Mouse (Mus musculus) brain, adult 2 months (tissue): ENCODE data around the gene Nav1.
A peak's percentile ranks its signal among the peaks of the same experiment; 100 is the strongest.
"Not testable (repeated sequence)": the region's sequence is repeated elsewhere in the genome, so short reads cannot be mapped to it uniquely, and the experiment has no call there.

Source experiments
- DNase-seq: peaks from one replicate; pipeline ENCODE4 v3.0.0; 2011; ENCODE audit warnings: low read depth, low spot score

Gene Nav1

GRCm38 (mm10) chr1:135485179-135485578 is 121.9 kb downstream of the Nav1 start:
- no peak for DNase-seq

DNA sequence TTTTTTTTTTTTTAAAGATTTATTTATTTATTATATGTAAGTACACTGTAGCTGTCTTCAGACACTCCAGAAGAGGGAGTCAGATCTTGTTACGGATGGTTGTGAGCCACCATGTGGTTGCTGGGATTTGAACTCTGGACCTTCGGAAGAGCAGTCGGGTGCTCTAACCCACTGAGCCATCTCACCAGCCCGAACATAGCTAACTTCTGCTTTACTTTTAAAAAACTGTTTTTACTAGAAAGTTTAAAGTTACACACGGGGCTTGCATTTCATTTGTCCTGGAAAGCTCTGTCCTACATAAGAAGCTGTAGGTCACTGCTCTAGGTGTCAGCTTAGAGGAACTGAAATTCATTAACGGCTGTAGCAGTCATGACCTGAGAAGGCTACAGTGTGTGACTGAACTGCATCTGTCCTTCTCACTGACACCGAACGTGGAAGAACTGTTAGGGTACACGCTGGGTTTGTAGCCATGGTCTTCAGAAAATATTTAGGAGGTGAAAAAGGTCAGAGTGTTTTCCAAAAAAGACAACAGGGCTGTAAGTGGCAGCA is 122.5 kb downstream of the Nav1 start:
- not testable (repeated sequence) for DNase-seq

GRCm38 (mm10) chr1:135483971-135484370 is 123.1 kb downstream of the Nav1 start:
- DNase-seq = no peak

DNA sequence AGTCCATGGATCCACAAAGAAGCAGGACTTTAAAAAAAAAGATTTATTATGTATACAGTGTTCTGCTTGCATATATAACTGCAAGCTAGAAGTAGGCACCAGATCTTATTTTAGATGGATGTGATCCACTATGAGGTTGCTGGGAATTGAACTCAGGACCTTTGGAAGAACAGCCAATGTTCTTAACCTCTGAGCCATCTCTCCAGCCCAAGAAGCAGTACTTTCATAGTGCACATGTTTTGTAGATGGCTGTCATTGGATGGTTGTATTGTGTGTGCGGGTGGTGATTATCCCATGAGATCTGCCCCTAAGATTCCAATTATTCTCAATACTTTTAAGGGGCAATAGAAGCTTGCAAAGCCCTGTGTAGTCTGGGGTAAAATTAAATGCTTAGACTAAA is 124.4 kb downstream of the Nav1 start:
- no peak for DNase-seq

DNA sequence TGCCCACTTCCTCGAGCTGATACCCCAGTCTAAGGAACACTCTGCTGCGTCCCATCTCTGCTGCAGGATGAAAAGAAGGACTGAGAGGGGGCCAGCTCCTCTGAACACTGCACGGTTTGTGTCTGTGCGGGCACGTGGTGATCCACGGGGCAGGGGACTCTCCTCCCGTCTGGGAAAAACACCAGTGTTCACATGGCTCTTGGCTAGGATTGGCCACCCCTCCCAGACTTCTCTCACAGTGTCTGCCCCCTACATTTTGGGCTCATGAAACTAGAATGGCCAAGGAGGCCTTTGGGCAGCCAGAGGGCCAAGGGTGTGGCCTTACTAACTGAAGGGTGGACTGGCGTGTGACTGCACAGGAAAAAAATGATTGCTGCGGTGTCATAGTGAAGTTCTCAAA is 125.4 kb downstream of the Nav1 start:
- peak; percentile 63 for DNase-seq

GRCm38 (mm10) chr1:135480815-135481214 is 126.3 kb downstream of the Nav1 start:
- no peak for DNase-seq

DNA sequence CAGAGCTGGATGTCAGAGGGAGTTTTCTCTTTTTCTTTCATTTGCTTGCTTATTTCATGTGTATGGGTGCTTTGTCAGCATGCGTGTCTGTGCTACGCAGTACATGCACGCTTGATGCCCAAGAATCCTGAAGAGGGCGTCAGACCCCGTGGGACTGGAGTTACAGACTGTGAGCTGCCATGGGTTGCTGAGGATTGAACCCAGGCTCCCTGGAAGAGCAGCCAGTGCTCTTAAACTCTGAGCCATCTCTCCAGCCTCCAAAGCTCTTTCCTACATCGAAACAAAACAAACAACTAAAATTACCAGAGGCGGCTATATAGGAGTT is 131.6 kb downstream of the Nav1 start:
- DNase-seq = no peak

DNA sequence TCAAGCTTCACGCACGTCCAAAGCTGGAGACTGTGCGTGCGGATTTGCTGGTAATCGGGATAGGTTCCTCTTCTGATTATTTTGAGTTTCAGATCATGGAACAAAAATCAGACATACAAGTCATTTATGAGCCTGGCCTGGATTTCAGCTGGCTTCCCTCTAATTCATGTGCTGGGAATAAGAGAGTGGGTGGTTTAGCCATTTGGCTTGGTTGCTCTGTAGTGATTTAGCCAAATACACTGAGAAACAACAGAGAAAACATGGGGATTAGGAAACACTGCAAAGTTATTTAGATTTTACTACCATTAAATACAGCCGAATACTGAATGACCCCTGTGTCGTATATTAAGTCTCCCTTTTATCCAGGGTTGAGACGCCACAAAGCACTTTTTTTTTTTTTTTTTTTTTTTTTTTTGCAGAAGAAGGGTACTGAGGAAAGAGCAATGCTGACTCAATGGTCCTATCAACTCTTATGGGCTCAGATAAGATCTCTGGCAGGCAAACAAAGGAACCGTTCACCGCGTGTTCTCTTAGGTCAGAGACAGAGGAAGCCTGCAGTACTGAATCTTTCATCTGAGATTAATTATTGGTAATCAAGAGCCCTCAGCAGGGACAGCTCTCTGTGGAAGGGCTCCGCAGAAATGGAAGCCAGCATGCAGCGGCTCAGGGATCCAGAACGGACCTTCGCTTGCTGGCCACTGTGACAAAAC is 132.1 kb downstream of the Nav1 start:
- DNase-seq = no peak

DNA sequence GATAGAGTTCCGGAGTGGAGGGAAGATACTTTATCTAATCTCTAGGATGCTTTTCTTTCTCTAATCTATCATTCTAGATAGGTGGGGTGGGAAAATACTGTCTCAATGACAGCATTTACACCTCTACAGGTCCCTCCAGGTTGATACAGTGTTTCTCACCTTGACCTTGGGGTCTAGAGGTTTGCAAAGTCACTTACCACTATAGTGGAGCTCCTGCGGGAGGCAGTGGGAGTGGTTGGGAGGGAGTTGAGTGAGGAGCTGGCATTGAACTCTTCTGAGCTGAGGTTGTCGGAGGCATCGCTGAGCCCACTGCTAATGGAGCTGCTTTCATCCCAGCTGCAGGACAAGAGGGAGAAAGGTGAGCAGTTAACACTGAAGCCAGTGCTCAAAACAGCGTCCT is 134.6 kb downstream of the Nav1 start:
- DNase-seq = no peak

DNA sequence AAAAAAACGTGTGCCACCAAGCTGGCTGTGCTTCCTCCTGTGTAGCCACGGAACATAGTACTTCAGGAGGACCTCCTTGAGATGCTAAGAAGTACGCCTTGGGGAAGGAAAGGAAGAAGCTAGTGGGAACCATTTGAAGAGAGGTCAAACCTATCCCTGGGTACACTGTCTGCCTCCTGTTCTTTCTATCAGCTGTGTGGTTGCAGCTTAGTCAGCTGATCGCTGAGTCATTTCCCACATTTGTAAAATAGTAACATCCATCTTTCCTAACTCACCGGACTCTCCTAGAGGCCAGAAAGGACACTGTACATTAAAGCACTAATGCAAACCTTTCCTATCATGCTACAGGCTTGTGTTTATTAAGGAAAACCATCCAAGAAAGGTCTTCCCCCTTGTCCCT is 135.4 kb downstream of the Nav1 start:
- DNase-seq = no peak

GRCm38 (mm10) chr1:135470546-135470945 is 136.5 kb downstream of the Nav1 start:
- no peak for DNase-seq

DNA sequence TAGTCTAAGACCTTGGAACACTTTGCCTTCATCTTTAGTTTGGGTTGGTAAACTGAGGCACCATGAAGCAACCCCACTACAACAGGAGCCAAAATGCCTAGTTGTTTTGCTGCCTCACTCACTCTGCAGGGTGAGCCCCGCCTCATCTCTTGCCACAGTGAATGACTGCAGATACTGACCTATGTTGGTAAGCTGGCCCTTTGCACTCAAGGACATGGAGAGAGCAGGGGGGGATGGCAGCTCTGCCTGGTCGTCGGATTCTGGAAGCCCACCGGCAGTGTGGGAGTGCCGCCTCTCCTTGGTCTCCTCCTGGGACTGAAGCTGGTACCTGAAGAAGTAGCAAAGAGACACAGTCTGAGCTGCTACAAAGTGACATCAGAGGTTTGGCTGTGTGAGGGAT is 139.6 kb downstream of the Nav1 start:
- DNase-seq = no peak

- no peak for DNase-seq
Observed at GRCm38 (mm10) chr1:135466935-135467334, 140.2 kb downstream of the Nav1 start.

- no peak for DNase-seq
Observed at GRCm38 (mm10) chr1:135465734-135466133, 141.4 kb downstream of the Nav1 start.

DNA sequence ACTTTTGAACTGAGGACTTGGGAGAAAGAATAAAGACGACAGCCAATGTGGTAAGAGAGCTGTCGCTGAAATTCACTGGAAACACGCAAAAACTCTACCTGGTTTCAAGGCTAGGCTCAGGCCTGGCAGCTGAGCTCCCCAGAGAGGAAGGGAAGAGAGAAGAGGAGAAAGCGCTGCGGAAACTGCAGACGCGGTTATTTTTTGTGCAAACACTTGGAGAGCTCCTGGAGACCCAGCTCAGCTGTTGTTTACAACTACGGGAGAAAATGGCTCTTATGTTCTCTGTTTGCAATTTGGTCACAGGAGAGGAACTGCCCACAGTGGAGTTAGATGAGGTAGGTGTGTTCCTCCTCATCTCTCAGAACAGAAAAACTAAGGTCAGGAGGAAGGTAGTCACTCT is 144.4 kb downstream of the Nav1 start:
- DNase-seq = no peak

- peak; percentile 25 for DNase-seq
Observed at GRCm38 (mm10) chr1:135462304-135462703, 144.8 kb downstream of the Nav1 start.

DNA sequence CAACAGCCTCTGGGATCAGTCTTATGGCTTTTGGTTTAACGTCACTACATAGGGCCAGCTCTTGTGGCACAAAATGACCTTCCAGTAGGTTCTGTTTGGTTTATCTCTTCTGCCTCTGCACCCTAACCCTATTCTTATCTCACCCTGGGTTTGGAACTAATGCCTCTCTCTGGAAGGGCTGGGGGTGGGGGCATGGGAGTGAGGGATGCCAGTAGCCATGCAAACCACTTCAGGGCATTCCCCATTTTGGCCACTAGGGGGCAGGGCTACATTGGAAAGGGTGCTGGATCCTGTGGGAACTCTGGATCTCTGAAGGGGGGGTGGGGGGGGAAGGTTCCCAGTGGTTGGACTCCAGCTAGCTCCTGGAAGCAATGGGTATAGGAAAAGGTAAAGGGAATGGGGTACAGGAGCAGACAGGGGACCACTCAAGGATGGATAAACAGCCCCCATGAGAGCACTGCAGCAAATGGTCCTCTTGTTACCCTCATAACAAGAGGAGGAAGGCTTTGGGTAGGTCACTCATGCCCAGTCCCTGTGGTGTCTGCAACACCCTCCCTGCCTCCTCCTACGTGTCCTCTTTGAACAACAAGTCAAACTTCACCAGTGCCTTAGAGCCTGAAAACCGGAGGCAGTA is 145.9 kb downstream of the Nav1 start:
- peak; percentile 81 for DNase-seq

GRCm38 (mm10) chr1:135460521-135460920 is 146.6 kb downstream of the Nav1 start:
- DNase-seq = no peak

GRCm38 (mm10) chr1:135457860-135458259 is 149.2 kb downstream of the Nav1 start:
- DNase-seq = no peak

GRCm38 (mm10) chr1:135452259-135452658 is 154.8 kb downstream of the Nav1 start:
- peak; percentile 69 for DNase-seq

GRCm38 (mm10) chr1:135451419-135451818 is 155.7 kb downstream of the Nav1 start:
- no peak for DNase-seq

- peak; percentile 53 for DNase-seq
Observed at GRCm38 (mm10) chr1:135449876-135450275, 157.2 kb downstream of the Nav1 start.

DNA sequence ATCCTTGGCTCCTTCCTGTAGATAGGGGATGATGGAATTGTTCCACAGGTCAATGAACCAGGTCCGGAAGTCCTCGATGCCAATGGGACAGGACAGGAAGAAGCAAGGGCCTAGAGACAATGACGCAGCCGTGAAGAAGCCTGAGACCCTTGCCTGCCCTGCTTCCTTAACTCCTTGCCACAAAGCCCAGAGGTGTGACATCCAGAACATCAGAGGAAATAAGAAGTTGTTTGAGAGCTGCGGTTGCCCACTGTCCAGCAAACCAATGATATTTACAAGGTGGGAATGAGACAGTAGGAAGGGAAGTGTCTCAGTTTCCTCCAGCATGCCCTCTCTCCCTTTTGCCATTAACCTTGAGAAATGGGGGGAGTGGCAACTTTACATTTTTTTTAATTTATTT is 158.2 kb downstream of the Nav1 start:
- DNase-seq = no peak
